Mouse (Mus musculus) adrenal gland (tissue): ENCODE measurements around the gene Ldlrad3.

ENCODE experiments used
- intact Hi-C: fragments of 180-260 bp; cut with DNase I; formaldehyde crosslinking; loops from one replicate; pipeline ENCODE4 v1.15.1; 2025

Gene Ldlrad3

GRCm38 (mm10) chr2:101976399-101977064, 209.7 kb downstream of the Ldlrad3 start:
- intact Hi-C loops = no loop called here

GRCm38 (mm10) chr2:101973810-101974209, 212.4 kb downstream of the Ldlrad3 start:
- intact Hi-C loops = no loop called here

GRCm38 (mm10) chr2:101967601-101968000, 218.6 kb downstream of the Ldlrad3 start:
- intact Hi-C loops = no loop called here

- intact Hi-C loops = no loop called here
These were observed 219.0 kb downstream of the Ldlrad3 start for GRCm38 (mm10) chr2:101967152-101967551.

GRCm38 (mm10) chr2:101966017-101966416, 220.2 kb downstream of the Ldlrad3 start:
- intact Hi-C loops = no loop called here

GRCm38 (mm10) chr2:101965515-101965914, 220.7 kb downstream of the Ldlrad3 start:
- intact Hi-C loops = no loop called here

GRCm38 (mm10) chr2:101963367-101963766, 222.8 kb downstream of the Ldlrad3 start:
- intact Hi-C loops = no loop called here

- intact Hi-C loops = no loop called here
These were observed 223.8 kb downstream of the Ldlrad3 start for GRCm38 (mm10) chr2:101962349-101962748.

- intact Hi-C loops = no loop called here
These were observed 224.8 kb downstream of the Ldlrad3 start for GRCm38 (mm10) chr2:101961391-101961790.

- intact Hi-C loops = no loop called here
These were observed 225.5 kb downstream of the Ldlrad3 start for GRCm38 (mm10) chr2:101960658-101961057.

- intact Hi-C loops = no loop called here
These were observed 230.1 kb downstream of the Ldlrad3 start for GRCm38 (mm10) chr2:101956125-101956524.

GRCm38 (mm10) chr2:101952951-101953361, 233.2 kb downstream of the Ldlrad3 start:
- intact Hi-C loops = no loop called here

- intact Hi-C loops = no loop called here
These were observed 235.3 kb downstream of the Ldlrad3 start for GRCm38 (mm10) chr2:101950716-101951520.

GRCm38 (mm10) chr2:101935006-101935405, 251.2 kb downstream of the Ldlrad3 start:
- intact Hi-C loops = no loop called here

- intact Hi-C loops = no loop called here
These were observed 252.9 kb downstream of the Ldlrad3 start for GRCm38 (mm10) chr2:101933301-101933700.

- intact Hi-C loops = no loop called here
These were observed 253.8 kb downstream of the Ldlrad3 start for GRCm38 (mm10) chr2:101932169-101932936.

- intact Hi-C loops = no loop called here
These were observed 260.5 kb downstream of the Ldlrad3 start for GRCm38 (mm10) chr2:101925591-101926188.

GRCm38 (mm10) chr2:101925183-101925582, 261.0 kb downstream of the Ldlrad3 start:
- intact Hi-C loops = no loop called here

- intact Hi-C loops = no loop called here
These were observed 263.0 kb downstream of the Ldlrad3 start for GRCm38 (mm10) chr2:101923181-101923580.

GRCm38 (mm10) chr2:101922302-101922701, 263.9 kb downstream of the Ldlrad3 start:
- intact Hi-C loops = no loop called here

- intact Hi-C loops = no loop called here
These were observed 266.0 kb downstream of the Ldlrad3 start for GRCm38 (mm10) chr2:101920136-101920554.
